Mouse (Mus musculus) heart, embryonic 16.5 days (tissue): ENCODE data around the gene Casp7. TPM values are rescaled to one million over a fixed set of nuclear protein-coding genes. Genes with fewer than 3 reads are reported as not detected.
A peak's percentile ranks its signal among the peaks of the same experiment; 100 is the strongest.

ENCODE experiments used
- ATAC-seq: fragments of 200-750 bp; cut with Nextera tagmentation; replicated peaks from 2 replicates; pipeline ENCODE4 v1.8.0; 2017; ENCODE audit warnings: moderate number of reproducible peaks; ENCODE audit not compliant: insufficient read depth, low FRiP score; ENCODE audit errors: extremely low read depth
- H3K27ac ChIP-seq: fragments of 300-500 bp; sonication (generic); 2 replicates; pipeline ENCODE4 v1.5.1; 2014; ENCODE audit warnings: mild to moderate bottlenecking, low read length, control low read depth, moderate library complexity
- H3K27me3 ChIP-seq: fragments of 300-500 bp; sonication (generic); 2 replicates; pipeline ENCODE4 v1.6.1; 2014; ENCODE audit warnings: low read length, mixed read lengths; ENCODE audit not compliant: control insufficient read depth, insufficient read depth
- H3K36me3 ChIP-seq: fragments of 300-500 bp; sonication (generic); 2 replicates; pipeline ENCODE4 v1.6.1; 2014; ENCODE audit not compliant: control insufficient read depth, insufficient read depth
- H3K4me1 ChIP-seq: fragments of 300-500 bp; sonication (generic); 2 replicates; pipeline ENCODE4 v1.6.1; 2014; ENCODE audit warnings: low read length, mixed read lengths; ENCODE audit not compliant: control insufficient read depth, insufficient read depth
- H3K4me2 ChIP-seq: fragments of 300-500 bp; sonication (generic); 2 replicates; pipeline ENCODE4 v1.6.1; 2014; ENCODE audit warnings: low read depth, mild to moderate bottlenecking, control low read depth, low read length
- H3K4me3 ChIP-seq: fragments of 300-500 bp; sonication (generic); 2 replicates; pipeline ENCODE4 v1.5.1; 2014; ENCODE audit warnings: mild to moderate bottlenecking, control low read depth, low read length
- H3K9ac ChIP-seq: fragments of 300-500 bp; sonication (generic); 2 replicates; pipeline ENCODE4 v1.6.1; 2014; ENCODE audit warnings: low read length, control low read depth
- H3K9me3 ChIP-seq: fragments of 300-500 bp; sonication (generic); replicated peaks from 2 replicates; pipeline ENCODE4 v1.6.1; 2016; ENCODE audit warnings: low read length; ENCODE audit not compliant: control insufficient read depth
- WGBS: fragments of 180-500 bp; shearing (Covaris S2); extraction: QIAGEN DNeasy Blood & Tissue Kit; methylation state at CpG from one replicate; pipeline ENCODE4 v1.1.7; 2014; 5-methylcytosine and 5-hydroxymethylcytosine counted together
- polyA plus RNA-seq: library from polyadenylated mRNA; unstranded; fragments of >200 nt; fragmentation: Nextera tagmentation; extraction: Ambion mirVana; gene quantifications from 2 replicates; pipeline ENCODE4 v1.2.1, GENCODE M21; 2015

Casp7 gene
- polyA plus RNA-seq, 1 experiment from 2014 or later, result 33.2 TPM

GRCm38 (mm10) chr19:56477832-56478231 is 80.9 kb downstream of the Casp7 start:
- ATAC-seq, result no peak
- no peaks in the 10 kb centered on the region for H3K27me3 ChIP-seq
- no peaks in the 10 kb centered on the region for H3K9me3 ChIP-seq
- no peaks in the 10 kb centered on the region for H3K36me3 ChIP-seq
- no peak overlapping the region for H3K27ac ChIP-seq
- H3K9ac ChIP-seq, result no peak overlapping the region
- H3K4me2 ChIP-seq, result no peak overlapping the region
- WGBS, result 64% methylated on average over 3 of the region's 3 CpGs
- no peak overlapping the region for H3K4me3 ChIP-seq
- H3K4me1 ChIP-seq, result no peaks in the 10 kb centered on the region; the same call in 1 of the 2 replicates

- H3K4me2 ChIP-seq, result no peak overlapping the region
- H3K27ac ChIP-seq, result no peak overlapping the region
- no peaks in the 10 kb centered on the region for H3K36me3 ChIP-seq
- H3K4me1 ChIP-seq, result peaks cover 7% of the 10 kb centered on the region; the same call in 1 of the 2 replicates
- no peak overlapping the region for H3K9ac ChIP-seq
- ATAC-seq, result no peak
- WGBS, result 58% methylated on average over 13 of the region's 13 CpGs
- H3K4me3 ChIP-seq, result no peak overlapping the region
- no peaks in the 10 kb centered on the region for H3K27me3 ChIP-seq
- H3K9me3 ChIP-seq, result no peaks in the 10 kb centered on the region
Measured at GRCm38 (mm10) chr19:56484630-56485375, 87.9 kb downstream of the Casp7 start.

GRCm38 (mm10) chr19:56485376-56486271 is 88.7 kb downstream of the Casp7 start:
- ATAC-seq, result peak; percentile 32; the same call in 1 of the 2 replicates
- no peaks in the 10 kb centered on the region for H3K27me3 ChIP-seq
- no peak overlapping the region for H3K4me3 ChIP-seq
- H3K27ac ChIP-seq, result peak overlapping the region; percentile 34
- no peak overlapping the region for H3K4me2 ChIP-seq
- H3K36me3 ChIP-seq, result no peaks in the 10 kb centered on the region
- H3K4me1 ChIP-seq, result peaks cover 7% of the 10 kb centered on the region; the same call in 1 of the 2 replicates
- H3K9me3 ChIP-seq, result no peaks in the 10 kb centered on the region
- no peak overlapping the region for H3K9ac ChIP-seq
- WGBS, result 51% methylated on average over 13 of the region's 13 CpGs

GRCm38 (mm10) chr19:56486926-56487325 is 90.0 kb downstream of the Casp7 start:
- Histone ChIP-seq H3K4me2 (no peak overlapping the region), H3K27ac (no peak overlapping the region), H3K4me1 (peaks cover 7% of the 10 kb centered on the region; the same call in 1 of the 2 replicates), H3K36me3 (no peaks in the 10 kb centered on the region), H3K9ac (no peak overlapping the region), H3K4me3 (no peak overlapping the region), H3K27me3 (no peaks in the 10 kb centered on the region), H3K9me3 (no peaks in the 10 kb centered on the region)
- 63% methylated on average over 7 of the region's 7 CpGs for WGBS
- no peak for ATAC-seq

- H3K4me1 ChIP-seq, result peaks cover 7% of the 10 kb centered on the region; the same call in 1 of the 2 replicates
- H3K27ac ChIP-seq, result no peak overlapping the region
- H3K9me3 ChIP-seq, result no peaks in the 10 kb centered on the region
- no peak overlapping the region for H3K4me3 ChIP-seq
- H3K27me3 ChIP-seq, result no peaks in the 10 kb centered on the region
- H3K4me2 ChIP-seq, result no peak overlapping the region
- WGBS, result 89% methylated on average over 2 of the region's 2 CpGs
- no peaks in the 10 kb centered on the region for H3K36me3 ChIP-seq
- H3K9ac ChIP-seq, result no peak overlapping the region
- ATAC-seq, result no peak
Measured at GRCm38 (mm10) chr19:56487339-56487738, 90.4 kb downstream of the Casp7 start.

- no peak overlapping the region for H3K4me3 ChIP-seq
- no peaks in the 10 kb centered on the region for H3K27me3 ChIP-seq
- peaks cover 7% of the 10 kb centered on the region; the same call in 1 of the 2 replicates for H3K4me1 ChIP-seq
- H3K27ac ChIP-seq, result no peak overlapping the region
- WGBS, result 74% methylated on average over 6 of the region's 6 CpGs
- no peaks in the 10 kb centered on the region for H3K9me3 ChIP-seq
- H3K36me3 ChIP-seq, result no peaks in the 10 kb centered on the region
- H3K9ac ChIP-seq, result no peak overlapping the region
- ATAC-seq, result no peak
- H3K4me2 ChIP-seq, result no peak overlapping the region
Measured at GRCm38 (mm10) chr19:56489601-56490000, 92.7 kb downstream of the Casp7 start.

Other genes with a start within 250 kb of the Casp7 start
- gene Habp2, start 110.0 kb upstream of the Casp7 start, polyA plus RNA-seq, result 2.2 and 2.4 TPM in 2 replicates
- 49.4 and 52.0 TPM in 2 replicates for gene Nrap, start 7.1 kb upstream of the Casp7 start, polyA plus RNA-seq
- gene Plekhs1, start 64.5 kb downstream of the Casp7 start, polyA plus RNA-seq, result 0.06 and 0.09 TPM in 2 replicates
- 11.6 and 13.4 TPM in 2 replicates for gene Dclre1a, start 151.1 kb downstream of the Casp7 start, polyA plus RNA-seq
- 15.1 and 18.3 TPM in 2 replicates for gene Nhlrc2, start 151.1 kb downstream of the Casp7 start, polyA plus RNA-seq